Mouse (Mus musculus) cerebellum, adult 8-10 months (tissue): ENCODE measurements around the gene Peg3.
A peak's percentile ranks its signal among the peaks of the same experiment; 100 is the strongest.

ENCODE experiments used
- DNase-seq: peaks from one replicate; pipeline ENCODE4 v3.0.0; 2022

Peg3 gene

DNA sequence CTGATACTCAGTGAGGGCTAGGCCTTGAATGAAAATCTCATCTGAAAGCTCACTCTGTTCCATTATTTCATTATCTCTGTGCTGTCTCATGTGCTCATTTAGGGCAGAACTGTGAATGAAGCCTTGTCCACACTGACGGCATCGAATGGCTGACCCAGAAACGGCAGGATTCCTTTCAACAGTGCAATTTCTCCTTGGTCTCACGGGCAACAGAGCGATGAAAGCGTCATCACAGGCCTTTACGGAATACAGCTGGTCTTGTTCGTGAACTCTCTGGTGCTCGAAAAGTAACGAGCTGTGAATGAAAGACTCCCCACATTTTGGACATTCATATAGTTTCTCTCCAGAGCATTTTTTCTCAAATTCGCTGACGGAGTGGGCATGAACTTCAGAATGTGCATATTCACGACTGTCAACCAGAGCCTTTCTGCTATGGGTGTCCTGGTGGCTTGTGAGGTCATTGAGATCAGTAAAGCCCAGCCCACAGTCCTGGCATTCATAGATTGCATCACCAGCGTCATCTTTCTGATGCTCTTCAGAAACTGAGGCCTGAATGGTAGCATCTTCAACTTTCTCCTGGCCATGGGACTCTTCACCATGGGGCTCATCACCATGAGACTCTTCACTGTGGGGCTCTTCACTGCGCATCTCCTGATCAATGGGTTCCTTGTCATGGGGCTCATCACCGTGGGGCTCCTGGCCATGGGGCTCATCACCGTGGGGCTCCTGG lies 21.6 kb downstream of the Peg3 start:
- DNase-seq: no peak

DNA sequence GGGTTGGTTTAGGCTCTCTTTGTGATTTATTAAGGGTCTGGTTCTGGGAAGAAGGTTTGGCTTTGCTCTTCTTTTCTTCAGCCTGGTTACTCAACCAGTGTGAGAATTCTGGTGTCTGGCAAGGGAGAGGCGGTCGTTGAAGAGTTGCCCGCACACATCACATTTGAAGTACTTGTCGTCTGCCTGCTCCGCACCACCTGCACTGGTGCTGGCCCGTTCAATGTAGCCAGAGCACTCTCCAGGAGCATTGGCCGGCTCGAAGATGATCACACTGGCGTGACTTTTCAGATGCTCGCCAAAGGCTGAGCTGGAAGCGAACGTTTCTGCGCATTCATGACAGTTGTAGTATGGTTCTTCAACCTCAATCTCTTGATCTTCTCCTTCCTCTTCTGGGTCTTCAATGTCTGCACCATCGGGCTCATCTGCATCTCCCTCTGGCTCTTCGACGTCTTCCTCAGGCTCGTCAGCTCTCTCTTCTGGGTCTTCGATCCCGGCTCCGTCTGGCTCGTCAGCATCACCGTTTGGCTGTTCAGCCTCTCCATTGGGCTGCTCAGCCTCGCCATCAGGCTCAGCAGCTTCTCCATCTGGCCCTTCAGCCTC lies 22.7 kb downstream of the Peg3 start:
- DNase-seq: no peak

DNA sequence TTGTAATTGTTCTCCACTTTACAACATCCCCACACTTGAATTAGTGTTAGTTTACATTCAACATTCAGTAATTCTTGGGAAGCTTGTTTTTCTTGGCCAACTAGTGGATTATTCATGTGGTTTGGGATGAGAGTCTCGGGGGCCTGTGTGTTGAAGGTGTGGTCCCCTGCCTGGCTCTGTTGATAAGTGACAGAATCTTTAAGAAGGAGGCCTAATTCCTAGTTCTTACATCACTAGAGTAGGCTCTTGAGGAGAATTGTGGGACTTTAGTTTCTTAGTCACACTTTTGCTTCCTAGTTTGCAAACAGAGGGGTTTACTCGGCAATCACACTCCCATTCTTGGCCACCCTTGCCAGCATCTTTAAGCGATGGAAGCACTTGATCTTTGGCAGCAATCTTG lies 31.0 kb downstream of the Peg3 start:
- no peak for DNase-seq

DNA sequence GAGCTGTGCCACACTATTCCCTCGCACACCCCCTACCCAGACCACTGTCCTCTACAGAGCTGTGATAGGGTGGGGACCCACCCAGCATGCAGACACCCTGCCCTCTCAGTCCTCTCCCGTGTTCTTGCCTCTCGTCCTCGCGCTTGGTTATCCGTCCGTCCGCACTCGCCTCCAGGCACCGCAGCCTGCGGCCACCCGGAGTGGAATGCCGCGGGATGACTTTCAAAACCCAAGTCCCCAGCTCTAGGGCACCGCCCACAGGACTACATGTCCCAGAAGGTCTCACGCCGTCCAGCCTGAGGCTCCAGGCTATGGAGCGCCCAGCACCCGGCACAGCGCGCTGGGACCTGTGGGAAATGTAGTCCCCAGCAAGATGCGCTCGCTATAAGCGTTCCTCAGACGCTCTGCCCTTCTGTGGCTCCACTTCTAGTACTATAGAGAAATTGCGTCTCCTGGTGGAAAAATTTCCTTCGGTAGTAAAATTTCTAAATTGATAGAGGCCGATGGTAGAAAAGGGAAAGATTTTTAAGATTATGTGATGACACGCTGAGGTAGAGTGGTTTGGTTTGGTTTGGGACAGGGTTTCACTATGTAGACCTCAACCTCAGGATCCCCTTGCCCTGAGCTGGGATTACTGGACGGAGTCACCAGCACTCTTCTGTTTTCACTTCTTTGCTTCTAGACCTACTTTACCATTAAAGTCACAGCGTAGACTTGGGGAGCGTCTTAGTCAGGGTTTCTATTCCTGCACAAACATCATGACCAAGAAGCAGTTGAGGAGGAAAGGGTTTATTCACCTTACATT lies 33.8 kb downstream of the Peg3 start, which contains the start of gene Zim1:
Gene Zim1, minus strand, starts transcription at position 210 of the 805 bp plus-strand sequence.
- DNase-seq: peak; percentile 76

DNA sequence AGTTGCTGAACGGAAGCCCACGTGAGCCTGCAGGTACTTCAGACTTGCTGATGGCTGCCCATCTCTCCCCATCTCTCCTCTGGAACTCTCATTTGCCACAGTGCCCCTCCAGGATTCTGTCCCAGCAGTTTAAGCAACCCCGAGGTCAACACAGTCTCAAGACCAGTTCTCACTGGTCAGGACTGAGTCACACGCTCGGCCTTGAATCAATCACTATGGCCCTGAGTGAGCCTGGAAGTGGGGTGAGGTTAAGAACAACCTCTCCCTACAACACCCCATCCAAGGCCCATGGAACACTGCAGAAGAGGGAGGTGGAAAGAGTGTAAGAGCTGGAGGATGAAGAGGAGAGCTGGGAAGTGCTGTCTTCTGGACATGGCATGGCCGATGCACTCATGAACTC lies 44.7 kb downstream of the Peg3 start:
- DNase-seq: no peak

DNA sequence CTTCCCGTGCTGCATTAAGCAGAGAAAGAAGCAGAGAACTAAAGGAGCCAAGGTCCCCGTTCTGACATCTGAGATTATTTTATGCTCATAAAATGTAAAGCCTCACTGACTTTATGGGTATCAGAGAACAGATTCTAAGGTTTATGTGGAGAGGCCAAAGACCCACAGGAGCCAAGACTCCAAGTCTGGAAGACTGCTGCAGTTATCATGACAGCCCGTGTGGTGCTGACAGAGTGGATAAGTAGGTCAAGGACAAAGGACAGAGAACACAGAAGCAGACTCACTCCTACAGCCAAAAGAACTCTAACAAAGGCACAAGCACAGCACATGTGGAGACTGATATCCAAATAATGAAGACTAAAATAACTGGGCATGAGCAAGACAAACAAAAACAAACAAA lies 63.5 kb downstream of the Peg3 start:
- DNase-seq: no peak

DNA sequence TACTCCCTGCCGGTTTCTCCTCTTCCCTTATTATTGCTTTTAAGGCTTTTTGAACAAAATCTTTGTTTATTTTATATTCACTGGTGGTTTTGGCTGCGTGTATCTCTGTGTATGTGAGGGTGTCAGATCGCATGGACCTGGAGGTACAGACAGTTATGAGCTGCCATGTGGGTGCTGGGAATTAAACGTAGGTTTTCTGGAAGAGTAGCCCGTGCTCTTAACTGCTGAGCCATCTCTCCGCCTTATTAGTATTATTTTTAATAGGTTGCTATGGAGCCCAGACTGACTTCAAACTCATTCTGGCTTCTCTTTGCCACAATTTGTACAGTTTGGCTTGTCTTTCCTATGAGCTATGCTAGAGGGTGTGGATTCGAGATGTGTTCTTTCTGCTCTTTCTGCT lies 66.8 kb downstream of the Peg3 start:
- DNase-seq: no peak

DNA sequence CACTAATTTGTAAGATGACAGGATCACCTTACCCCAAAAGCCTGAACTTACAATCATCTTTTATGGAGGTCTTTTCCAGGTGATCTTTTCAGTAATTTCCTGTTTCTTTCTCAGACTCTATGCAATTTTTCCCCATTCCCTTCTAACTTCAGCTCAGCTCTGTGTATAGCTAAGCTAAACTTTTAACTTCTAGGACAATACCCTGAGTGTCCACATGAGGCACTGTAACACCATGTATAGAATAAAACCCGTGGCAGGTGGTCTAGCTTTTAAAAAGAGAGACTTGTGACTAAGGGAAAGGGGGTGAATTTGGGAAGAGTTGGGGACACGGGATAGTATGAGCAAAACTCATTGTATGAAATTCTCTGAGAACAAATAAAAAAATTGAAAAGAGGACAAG lies 70.6 kb downstream of the Peg3 start:
- peak; percentile 9 for DNase-seq

DNA sequence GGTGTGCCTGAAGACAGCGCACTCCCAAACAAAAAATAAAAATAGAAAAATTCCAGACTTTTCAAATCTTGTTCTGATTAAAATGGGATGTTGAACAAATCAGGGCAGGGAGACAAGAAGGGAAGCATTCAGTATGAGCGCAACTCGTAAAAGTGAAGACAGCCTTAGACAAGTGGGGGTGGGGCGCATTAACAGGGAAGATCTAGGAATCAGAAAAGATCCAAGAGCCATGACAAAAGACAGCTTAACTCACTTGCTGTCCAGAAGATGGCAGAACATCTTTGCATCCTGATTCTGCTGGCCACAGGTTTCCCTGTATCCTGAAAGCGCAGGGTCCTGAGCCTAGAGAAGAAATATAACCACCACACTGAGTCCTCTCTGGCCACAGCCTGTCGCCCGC lies 71.6 kb downstream of the Peg3 start:
- no peak for DNase-seq
